Mouse (Mus musculus) cerebellum, adult 2 months (tissue): ENCODE results near the gene Creb3l4.

Experiments used
- CTCF ChIP-seq: fragments of 200-500 bp; IDR thresholded peaks from 2 replicates; pipeline ENCODE4 v1.5.1; 2011; ENCODE audit warnings: low read depth, mild to moderate bottlenecking, control low read depth, low read length, moderate library complexity, borderline replicate concordance; ENCODE audit not compliant: insufficient read depth
- POLR2A ChIP-seq: fragments of 200-500 bp; IDR thresholded peaks from 2 replicates; pipeline ENCODE4 v1.6.1; 2011; ENCODE audit warnings: low read length, control low read depth, borderline replicate concordance; ENCODE audit not compliant: insufficient read depth

DNA sequence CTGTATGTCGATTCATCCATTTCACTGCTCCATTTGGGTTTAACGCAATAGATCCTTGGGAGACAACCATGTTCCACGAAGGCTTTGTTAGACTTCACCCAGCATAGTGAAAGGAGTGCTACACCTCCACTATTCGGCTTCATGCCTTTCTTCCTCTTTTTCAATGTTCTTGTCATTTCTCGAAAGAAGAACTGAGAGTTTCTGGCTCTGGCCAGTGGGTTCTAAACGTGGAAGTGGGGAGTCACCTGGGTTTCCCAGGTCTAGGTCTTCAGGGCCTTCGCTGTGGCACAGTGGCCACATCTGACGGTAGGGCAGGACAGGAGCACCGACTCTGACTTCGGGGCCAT is 21.3 kb upstream of the Creb3l4 start:
- TF ChIP-seq CTCF (no peak), POLR2A (no peak)
